ENCODE assay signal across 8 mouse cellular contexts in the genomic region with DNA sequence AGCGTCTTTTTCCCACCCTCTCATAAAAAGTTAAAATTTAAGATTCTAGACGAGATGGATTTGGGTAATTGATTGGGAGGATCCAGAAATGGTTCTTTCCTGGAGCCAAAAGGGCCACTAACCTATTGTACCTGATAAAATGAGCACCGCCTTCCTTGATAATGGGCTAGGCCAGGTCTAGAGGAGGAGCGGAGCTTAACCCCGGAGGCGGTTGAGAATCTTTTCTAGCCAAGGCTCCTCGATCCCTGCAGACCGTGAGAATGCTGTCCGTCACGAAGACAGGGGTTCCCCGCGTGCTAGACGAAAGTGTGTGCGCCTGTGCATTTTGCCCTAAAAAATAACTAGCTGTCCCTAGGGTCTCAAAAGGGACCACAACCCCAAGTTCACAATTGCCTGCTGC. TPM values are rescaled to one million over a fixed set of nuclear protein-coding genes. Genes with fewer than 3 reads are reported as not detected.
DNase-seq lines count a peak whose midpoint lies in the region; ATAC-seq and TF ChIP-seq lines count a peak whose summit lies in the region.

No protein-coding gene starts in this region.

- peaks cover 3% of the 10 kb centered on the region for H3K36me3 ChIP-seq in heart, adult 2 months (ENCODE audit: control insufficient read depth, insufficient read depth, low read length)
- H3K36me3 ChIP-seq in forebrain, embryonic 11.5 days (ENCODE audit: control insufficient read depth, insufficient read depth, low read length) = no peaks in the 10 kb centered on the region
- no peaks in the 10 kb centered on the region for H3K36me3 ChIP-seq in liver, embryonic 14.5 days (replicated peaks; ENCODE audit: control insufficient read depth, insufficient read depth, low read depth)

- H3K4me3 ChIP-seq in heart, adult 2 months = peak overlapping the region; percentile 62
- peak overlapping the region; percentile 54 for H3K4me3 ChIP-seq in forebrain, embryonic 11.5 days (ENCODE audit: low read depth, low read length)
- peak overlapping the region; percentile 23 to 38 for H3K4me3 ChIP-seq in liver, embryonic 14.5 days (ENCODE audit: insufficient read depth in 1 of 2, low read depth in 2 of 2, low read length in 2 of 2)

- no peaks in the 10 kb centered on the region for H3K79me2 ChIP-seq in heart, adult 2 months (replicated peaks; ENCODE audit: control insufficient read depth, insufficient read depth, low read length)

- no peak for DNase-seq in heart, adult 2 months
- no peak for DNase-seq in heart, postnatal 10 days
- no peak for DNase-seq in forebrain, embryonic 11.5 days (ENCODE audit: low spot score)
- DNase-seq in liver, embryonic 14.5 days (ENCODE audit: low read depth in 3 of 3, low spot score in 3 of 3) = no peak
- no peak for DNase-seq in adrenal gland, adult (ENCODE audit: inconsistent age in 2 of 2, low spot score in 1 of 2)
- DNase-seq in adrenal gland, postnatal 25 days = no peak
- DNase-seq in urinary bladder, postnatal 10 days (ENCODE audit: low spot score) = no peak

- peak; percentile 51 for ATAC-seq in CD4-positive, CD25-positive, alpha-beta regulatory T cell, adult 4 months
- peak; percentile 23; the same call in 1 of the 2 replicates for ATAC-seq in forebrain, embryonic 11.5 days (replicated peaks; ENCODE audit: low FRiP score)
- ATAC-seq in liver, embryonic 14.5 days (ENCODE audit: insufficient read depth) = peak; percentile 41; the same call in 1 of the 2 replicates

- TF ChIP-seq CTCF in heart, adult 2 months (IDR thresholded peaks at IDR 0.05) = no peak
- TF ChIP-seq CTCF in liver, embryonic 14.5 days (IDR thresholded peaks at IDR 0.05; ENCODE audit: low read depth) = no peak

- WGBS in heart, adult 2 months = 4% methylated on average over 14 of the region's 14 CpGs
- under 1% methylated on average over 14 of the region's 14 CpGs for WGBS in forebrain, embryonic 11.5 days
- WGBS in liver, embryonic 14.5 days (ENCODE audit: insufficient replicate concordance) = 1% methylated on average over 14 of the region's 14 CpGs

- peaks cover 12% of the 10 kb centered on the region for H3K4me1 ChIP-seq in heart, adult 2 months (ENCODE audit: control insufficient read depth, insufficient read depth, low read length)
- peaks cover 27% of the 10 kb centered on the region for H3K4me1 ChIP-seq in forebrain, embryonic 11.5 days (replicated peaks; ENCODE audit: control insufficient read depth, insufficient read depth, low read length)
- peaks cover 8 to 12% of the 10 kb centered on the region in 2 experiments for H3K4me1 ChIP-seq in liver, embryonic 14.5 days (replicated peaks; ENCODE audit: control insufficient read depth in 2 of 2, insufficient read depth in 2 of 2, low read length in 1 of 2)

- peak overlapping the region; percentile 98 for H3K4me2 ChIP-seq in forebrain, embryonic 11.5 days (ENCODE audit: low read depth, low read length, severe bottlenecking)
- H3K4me2 ChIP-seq in liver, embryonic 14.5 days (ENCODE audit: low read depth) = peak overlapping the region; percentile 76

- no peaks in the 10 kb centered on the region for H3K27me3 ChIP-seq in heart, adult 2 months (ENCODE audit: control insufficient read depth, insufficient read depth, low read length)
- peaks cover 25% of the 10 kb centered on the region for H3K27me3 ChIP-seq in forebrain, embryonic 11.5 days (ENCODE audit: control insufficient read depth, insufficient read depth, low read length)
- H3K27me3 ChIP-seq in liver, embryonic 14.5 days (ENCODE audit: control insufficient read depth, insufficient read depth, low read length) = peaks cover 10% of the 10 kb centered on the region

- peak overlapping the region; percentile 90 for H3K27ac ChIP-seq in heart, adult 2 months
- no peak overlapping the region for H3K27ac ChIP-seq in forebrain, embryonic 11.5 days (ENCODE audit: low read depth, low read length)
- H3K27ac ChIP-seq in liver, embryonic 14.5 days = no peak overlapping the region

- H3K9me3 ChIP-seq in forebrain, embryonic 11.5 days (ENCODE audit: control insufficient read depth, low read length) = no peaks in the 10 kb centered on the region
- H3K9me3 ChIP-seq in liver, embryonic 14.5 days (ENCODE audit: control insufficient read depth, low read length) = no peaks in the 10 kb centered on the region

- TF ChIP-seq EP300 in heart, adult 2 months (IDR thresholded peaks at IDR 0.05; ENCODE audit: insufficient read depth, low read depth, low read length) = no peak
- TF ChIP-seq EP300 in liver, embryonic 14.5 days (IDR thresholded peaks at IDR 0.05; ENCODE audit: low read depth) = no peak

- peak overlapping the region; percentile 61 for H3K9ac ChIP-seq in heart, adult 2 months (ENCODE audit: low read depth, low read length)
- H3K9ac ChIP-seq in forebrain, embryonic 11.5 days (ENCODE audit: low read length) = peak overlapping the region; percentile 71; the same call in 1 of the 2 replicates
- H3K9ac ChIP-seq in liver, embryonic 14.5 days (replicated peaks) = peak overlapping the region; percentile 35; the same call in 1 of the 2 replicates

- no peak for TF ChIP-seq POLR2A in heart, adult 2 months (IDR thresholded peaks at IDR 0.05; ENCODE audit: insufficient read depth, low read depth, low read length)

- intact Hi-C loops in heart, adult 2 months (cut with DNase I) = loop anchor here (2.0 to 10.0 kb wide), 2 partner anchors 25 to 401 kb away; a partner anchor contains a TSS
- intact Hi-C loops in heart, postnatal 10 days (cut with DNase I) = no loop called here

RNA-seq across cellular contexts. Expression of a gene that starts 17.3 kb away (rescaled TPM):
- total RNA-seq in heart, adult 2 months (2021) = under 1 TPM in 1 of 2 experiments, not detected in 1; 0.05 TPM
- 0.04 and 0.12 TPM in 2 replicates for polyA plus RNA-seq in heart, adult 2 months (2012; rRNA removed)
- not detected for total RNA-seq in heart, postnatal 10 days (2021)
- not detected for polyA plus RNA-seq in CD4-positive, CD25-positive, alpha-beta regulatory T cell, adult 4 months (2017; shearing (Covaris generic))
- 0.11 TPM in 1 of 2 replicates, not detected in the other for polyA plus RNA-seq in forebrain, embryonic 11.5 days (2014; fragmentation: Nextera tagmentation; extraction: Ambion mirVana)
- not detected in 2 replicates for polyA plus RNA-seq in liver, embryonic 14.5 days (2012; rRNA removed)
- not detected in 2 replicates for polyA plus RNA-seq in liver, embryonic 14.5 days (2014; fragmentation: Nextera tagmentation; extraction: Ambion mirVana)
- not detected in 2 replicates for total RNA-seq in adrenal gland, postnatal 25 days (2021)

RNA-seq across cellular contexts. Expression of a gene that starts 17.4 kb away (rescaled TPM):
- total RNA-seq in heart, adult 2 months (2021) = 100 to 1,000 TPM in 1 of 2 experiments, 10 to 100 TPM in 1; 75.8 to 206 TPM
- 62.8 and 73.8 TPM in 2 replicates for polyA plus RNA-seq in heart, adult 2 months (2012; rRNA removed)
- total RNA-seq in heart, postnatal 10 days (2021) = 100 to 1,000 TPM; 102 to 150 TPM
- 1 to 10 TPM; 3.7 to 5.2 TPM for polyA plus RNA-seq in CD4-positive, CD25-positive, alpha-beta regulatory T cell, adult 4 months (2017; shearing (Covaris generic))
- polyA plus RNA-seq in forebrain, embryonic 11.5 days (2014; fragmentation: Nextera tagmentation; extraction: Ambion mirVana) = 8.9 and 12.7 TPM in 2 replicates
- 0.27 TPM in 2 replicates for polyA plus RNA-seq in liver, embryonic 14.5 days (2012; rRNA removed)
- polyA plus RNA-seq in liver, embryonic 14.5 days (2014; fragmentation: Nextera tagmentation; extraction: Ambion mirVana) = 1.6 and 2.0 TPM in 2 replicates
- 20.9 and 22.8 TPM in 2 replicates for total RNA-seq in adrenal gland, postnatal 25 days (2021)

RNA-seq across cellular contexts. Expression of a gene that starts 22.8 kb away (rescaled TPM):
- 1 to 10 TPM; 4.8 to 7.6 TPM for total RNA-seq in heart, adult 2 months (2021)
- 9.4 and 13.8 TPM in 2 replicates for polyA plus RNA-seq in heart, adult 2 months (2012; rRNA removed)
- total RNA-seq in heart, postnatal 10 days (2021) = 10 to 100 TPM; 15.5 to 21.3 TPM
- not detected for polyA plus RNA-seq in CD4-positive, CD25-positive, alpha-beta regulatory T cell, adult 4 months (2017; shearing (Covaris generic))
- 0.47 and 0.79 TPM in 2 replicates for polyA plus RNA-seq in forebrain, embryonic 11.5 days (2014; fragmentation: Nextera tagmentation; extraction: Ambion mirVana)
- polyA plus RNA-seq in liver, embryonic 14.5 days (2012; rRNA removed) = 0.24 and 0.27 TPM in 2 replicates
- polyA plus RNA-seq in liver, embryonic 14.5 days (2014; fragmentation: Nextera tagmentation; extraction: Ambion mirVana) = 0.27 and 0.30 TPM in 2 replicates
- total RNA-seq in adrenal gland, postnatal 25 days (2021) = 9.9 and 10.9 TPM in 2 replicates

RNA-seq across cellular contexts. Expression of a gene that starts 29.1 kb away (rescaled TPM):
- under 1 TPM; 0.21 to 0.23 TPM for total RNA-seq in heart, adult 2 months (2021)
- not detected in 2 replicates for polyA plus RNA-seq in heart, adult 2 months (2012; rRNA removed)
- under 1 TPM; 0.10 to 0.12 TPM for total RNA-seq in heart, postnatal 10 days (2021)
- not detected for polyA plus RNA-seq in CD4-positive, CD25-positive, alpha-beta regulatory T cell, adult 4 months (2017; shearing (Covaris generic))
- 0.97 TPM in 1 of 2 replicates, not detected in the other for polyA plus RNA-seq in forebrain, embryonic 11.5 days (2014; fragmentation: Nextera tagmentation; extraction: Ambion mirVana)
- polyA plus RNA-seq in liver, embryonic 14.5 days (2012; rRNA removed) = 0.05 and 0.09 TPM in 2 replicates
- polyA plus RNA-seq in liver, embryonic 14.5 days (2014; fragmentation: Nextera tagmentation; extraction: Ambion mirVana) = not detected in 2 replicates
- total RNA-seq in adrenal gland, postnatal 25 days (2021) = 0.82 and 1.5 TPM in 2 replicates

RNA-seq across cellular contexts. Expression of a gene that starts 29.1 kb away (rescaled TPM):
- total RNA-seq in heart, adult 2 months (2021) = 1 to 10 TPM; 6.5 to 6.7 TPM
- 7.3 and 10.4 TPM in 2 replicates for polyA plus RNA-seq in heart, adult 2 months (2012; rRNA removed)
- total RNA-seq in heart, postnatal 10 days (2021) = 10 to 100 TPM; 18.1 TPM
- 1 to 10 TPM; 4.9 to 5.0 TPM for polyA plus RNA-seq in CD4-positive, CD25-positive, alpha-beta regulatory T cell, adult 4 months (2017; shearing (Covaris generic))
- polyA plus RNA-seq in forebrain, embryonic 11.5 days (2014; fragmentation: Nextera tagmentation; extraction: Ambion mirVana) = 82.3 and 85.2 TPM in 2 replicates
- polyA plus RNA-seq in liver, embryonic 14.5 days (2012; rRNA removed) = 21.9 and 26.2 TPM in 2 replicates
- 29.4 and 34.3 TPM in 2 replicates for polyA plus RNA-seq in liver, embryonic 14.5 days (2014; fragmentation: Nextera tagmentation; extraction: Ambion mirVana)
- total RNA-seq in adrenal gland, postnatal 25 days (2021) = 30.3 and 36.4 TPM in 2 replicates
